Mouse (Mus musculus): ENCODE data around the gene Tmem144.

DNA sequence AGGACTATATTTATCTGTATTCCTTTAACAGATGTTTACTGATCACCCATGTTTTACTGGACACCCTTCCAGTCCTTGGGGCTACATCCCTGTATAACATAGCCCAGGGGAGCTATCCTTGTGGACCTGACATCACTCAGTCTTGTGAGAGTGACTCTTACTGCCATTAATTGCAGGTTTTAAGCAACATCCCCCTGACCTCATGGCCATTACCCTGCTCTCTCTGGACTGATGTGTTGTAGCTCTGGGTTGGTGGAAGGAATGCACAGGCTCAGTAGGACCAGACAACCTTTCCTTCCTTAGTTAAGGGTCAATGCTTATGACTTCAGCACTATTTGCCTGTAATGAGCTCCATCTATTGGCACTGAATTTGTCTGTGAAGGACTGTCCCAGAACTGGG lies 45.9 kb upstream of the Tmem144 start:
- TF ChIP-seq CTCF (IDR thresholded peaks at IDR 0.05; ENCODE audit: borderline replicate concordance, insufficient read depth, low read length) (no peak), POLR2A (IDR thresholded peaks at IDR 0.05; ENCODE audit: low read depth, low read length) (no peak)

Measured in embryonic fibroblast, embryonic 13.5 days (primary cell).